Mouse (Mus musculus): ENCODE results near the gene Gli2.

DNA sequence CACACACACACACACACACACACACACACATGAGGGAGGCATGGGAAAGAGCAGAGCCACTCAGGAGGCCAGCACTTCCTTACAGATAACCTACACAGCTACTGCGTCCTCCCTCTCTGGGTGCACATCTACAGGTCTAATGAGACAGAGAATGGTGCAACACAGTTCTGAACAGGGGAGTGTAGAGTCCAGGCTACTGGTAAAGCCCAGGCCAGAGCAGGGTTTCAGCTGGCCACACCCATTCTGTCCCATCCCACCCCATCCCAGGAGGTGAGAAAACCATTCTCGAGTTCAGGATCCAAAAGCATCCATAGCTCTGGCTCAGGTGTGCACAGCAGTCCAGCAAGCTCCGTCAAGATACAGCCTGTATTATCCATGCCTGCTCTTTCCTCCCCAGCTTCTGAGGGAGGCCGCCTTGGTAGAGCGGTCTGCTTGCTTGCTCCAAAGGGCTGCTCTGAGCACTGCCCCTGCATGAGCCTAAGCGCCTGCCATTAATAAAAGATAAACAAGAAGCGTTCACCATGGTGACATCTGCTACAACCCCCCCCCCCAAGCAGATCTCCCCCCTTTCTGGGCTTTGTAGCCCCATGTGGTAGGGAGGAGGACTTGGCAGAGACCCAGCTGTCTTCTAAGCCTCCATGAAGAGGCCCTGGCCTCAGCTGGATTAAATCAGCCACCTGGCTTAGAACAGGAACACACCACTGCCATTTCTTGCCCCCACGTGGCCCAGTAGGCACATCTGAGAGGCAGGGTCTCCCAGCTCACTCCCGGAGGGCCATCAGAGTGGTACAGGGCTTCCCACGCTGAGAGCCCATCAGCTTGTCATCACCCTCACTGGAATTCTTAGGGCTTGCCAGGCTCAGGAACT is 98.8 kb downstream of the Gli2 start:
- TF ChIP-seq CTCF (IDR thresholded peaks at IDR 0.05; ENCODE audit: control insufficient read depth, insufficient read depth, insufficient replicate concordance, low read depth, low read length) (no peak), POLR2A (IDR thresholded peaks at IDR 0.05; ENCODE audit: control insufficient read depth, low read depth, low read length) (no peak)

Data from testis, adult 2 months (tissue).